Mouse (Mus musculus): Measurements from ENCODE around the gene Vps8. TPM values are rescaled to one million over a fixed set of nuclear protein-coding genes. Genes with fewer than 3 reads are reported as not detected.
A peak's percentile ranks its signal among the peaks of the same experiment; 100 is the strongest.

The Vps8 gene
- total RNA-seq, 2 experiments from 2014 or later: 24.6 to 30.6 TPM

- no peak for ATAC-seq (replicated peaks; ENCODE audit: poor library complexity, severe bottlenecking)
Observed at GRCm38 (mm10) chr16:21402068-21402467, 20.9 kb upstream of the Vps8 start.

- ATAC-seq (replicated peaks; ENCODE audit: poor library complexity, severe bottlenecking): peak; percentile 44
Observed at GRCm38 (mm10) chr16:21403402-21403801, 19.5 kb upstream of the Vps8 start.

- ATAC-seq (replicated peaks; ENCODE audit: poor library complexity, severe bottlenecking): no peak
Observed at GRCm38 (mm10) chr16:21404631-21405030, 18.3 kb upstream of the Vps8 start.

GRCm38 (mm10) chr16:21405224-21405969, 17.5 kb upstream of the Vps8 start:
- no peak for ATAC-seq (replicated peaks; ENCODE audit: poor library complexity, severe bottlenecking)

- ATAC-seq (replicated peaks; ENCODE audit: poor library complexity, severe bottlenecking): no peak
Observed at GRCm38 (mm10) chr16:21406136-21406535, 16.8 kb upstream of the Vps8 start.

GRCm38 (mm10) chr16:21411779-21412178, 11.1 kb upstream of the Vps8 start:
- ATAC-seq (replicated peaks; ENCODE audit: poor library complexity, severe bottlenecking): peak; percentile 89

- ATAC-seq (replicated peaks; ENCODE audit: poor library complexity, severe bottlenecking): peak; percentile 87
Observed at GRCm38 (mm10) chr16:21412593-21413047, 10.3 kb upstream of the Vps8 start.

GRCm38 (mm10) chr16:21413819-21414218, 9.1 kb upstream of the Vps8 start:
- ATAC-seq (replicated peaks; ENCODE audit: poor library complexity, severe bottlenecking): no peak

- no peak for ATAC-seq (replicated peaks; ENCODE audit: poor library complexity, severe bottlenecking)
Observed at GRCm38 (mm10) chr16:21415128-21415527, 7.8 kb upstream of the Vps8 start.

GRCm38 (mm10) chr16:21418012-21418411, 4.9 kb upstream of the Vps8 start:
- no peak for ATAC-seq (replicated peaks; ENCODE audit: poor library complexity, severe bottlenecking)

GRCm38 (mm10) chr16:21423546-21423910, 610 bp downstream of the Vps8 start:
- ATAC-seq (replicated peaks; ENCODE audit: poor library complexity, severe bottlenecking): peak; percentile 38

GRCm38 (mm10) chr16:21428131-21428530, 5.2 kb downstream of the Vps8 start:
- ATAC-seq (replicated peaks; ENCODE audit: poor library complexity, severe bottlenecking): no peak

GRCm38 (mm10) chr16:21430377-21431060, 7.6 kb downstream of the Vps8 start:
- no peak for ATAC-seq (replicated peaks; ENCODE audit: poor library complexity, severe bottlenecking)

- ATAC-seq (replicated peaks; ENCODE audit: poor library complexity, severe bottlenecking): no peak
Observed at GRCm38 (mm10) chr16:21431614-21432013, 8.7 kb downstream of the Vps8 start.

GRCm38 (mm10) chr16:21433543-21433942, 10.6 kb downstream of the Vps8 start:
- no peak for ATAC-seq (replicated peaks; ENCODE audit: poor library complexity, severe bottlenecking)

- no peak for ATAC-seq (replicated peaks; ENCODE audit: poor library complexity, severe bottlenecking)
Observed at GRCm38 (mm10) chr16:21441012-21441411, 18.1 kb downstream of the Vps8 start.

- ATAC-seq (replicated peaks; ENCODE audit: poor library complexity, severe bottlenecking): no peak
Observed at GRCm38 (mm10) chr16:21445026-21445625, 22.2 kb downstream of the Vps8 start.

- ATAC-seq (replicated peaks; ENCODE audit: poor library complexity, severe bottlenecking): no peak
Observed at GRCm38 (mm10) chr16:21447447-21447846, 24.5 kb downstream of the Vps8 start.

- ATAC-seq (replicated peaks; ENCODE audit: poor library complexity, severe bottlenecking): no peak
Observed at GRCm38 (mm10) chr16:21448464-21448863, 25.5 kb downstream of the Vps8 start.

GRCm38 (mm10) chr16:21449890-21450289, 27.0 kb downstream of the Vps8 start:
- no peak for ATAC-seq (replicated peaks; ENCODE audit: poor library complexity, severe bottlenecking)

- no peak for ATAC-seq (replicated peaks; ENCODE audit: poor library complexity, severe bottlenecking)
Observed at GRCm38 (mm10) chr16:21452569-21452968, 29.7 kb downstream of the Vps8 start.
